Mouse (Mus musculus) small intestine, adult 2 months (tissue): ENCODE measurements around the gene Swsap1. TPM values are rescaled to one million over a fixed set of nuclear protein-coding genes. Genes with fewer than 3 reads are reported as not detected.

Source experiments
- H3K27ac ChIP-seq: fragments of 200-500 bp; 2 replicates; pipeline ENCODE4 v1.5.1; 2012; ENCODE audit warnings: low read depth, low read length, control low read depth, inconsistent platforms; ENCODE audit not compliant: insufficient read depth
- H3K27me3 ChIP-seq: fragments of 200-500 bp; 2 replicates; pipeline ENCODE4 v1.6.1; 2012; ENCODE audit warnings: mild to moderate bottlenecking, moderate library complexity, low read length, inconsistent platforms; ENCODE audit not compliant: control insufficient read depth, insufficient read depth
- H3K36me3 ChIP-seq: fragments of 200-500 bp; 2 replicates; pipeline ENCODE4 v1.6.1; 2012; ENCODE audit warnings: mild to moderate bottlenecking, low read length, control low read depth, inconsistent platforms; ENCODE audit not compliant: control insufficient read depth, insufficient read depth
- H3K4me1 ChIP-seq: fragments of 200-500 bp; 2 replicates; pipeline ENCODE4 v1.6.1; 2012; ENCODE audit warnings: low read length, inconsistent platforms, mixed read lengths; ENCODE audit not compliant: control insufficient read depth, insufficient read depth, insufficient read length
- H3K4me3 ChIP-seq: fragments of 200-500 bp; 2 replicates; pipeline ENCODE4 v1.5.1; 2012; ENCODE audit warnings: low read depth, mild to moderate bottlenecking, control low read depth, inconsistent platforms, low read length, moderate library complexity
- CTCF ChIP-seq: fragments of 200-500 bp; IDR thresholded peaks from 2 replicates; pipeline ENCODE4 v1.5.1; 2012; ENCODE audit warnings: low read depth, mild to moderate bottlenecking, control low read depth, inconsistent platforms, low read length, moderate library complexity, mixed read lengths; ENCODE audit not compliant: insufficient replicate concordance, insufficient read length; ENCODE audit errors: extremely low read depth
- POLR2A ChIP-seq: fragments of 200-500 bp; IDR thresholded peaks from 2 replicates; pipeline ENCODE4 v1.6.1; 2012; ENCODE audit warnings: low read depth, mild to moderate bottlenecking, control low read depth, inconsistent platforms, low read length, moderate library complexity
- WGBS: fragments of 180-500 bp; shearing (Covaris S2); methylation state at CpG from one replicate; pipeline ENCODE4 v1.1.7; 2018; 5-methylcytosine and 5-hydroxymethylcytosine counted together
- polyA plus RNA-seq: library from polyadenylated mRNA; depleted of rRNA; stranded (reverse); fragments of >200 nt; gene quantifications from 2 replicates; pipeline ENCODE4 v1.2.3, GENCODE M21; 2012

Swsap1 gene
- polyA plus RNA-seq, 1 experiment, result 7.1 TPM

- TF ChIP-seq CTCF (no peak), POLR2A (no peak)
- WGBS, result 37% methylated on average over 5 of the region's 5 CpGs
- Histone ChIP-seq H3K27ac (no peak overlapping the region), H3K36me3 (no peaks in the 10 kb centered on the region), H3K27me3 (no peaks in the 10 kb centered on the region), H3K4me1 (peaks cover 11% of the 10 kb centered on the region), H3K4me3 (no peak overlapping the region)
Measured at GRCm38 (mm10) chr9:21918692-21919384, 36.7 kb upstream of the Swsap1 start.

GRCm38 (mm10) chr9:21923036-21923435 is 32.5 kb upstream of the Swsap1 start:
- 0 out of 2 replicates have a peak, but pooled peaks cover 2% of the 10 kb centered on the region for H3K36me3 ChIP-seq
- no peak overlapping the region for H3K27ac ChIP-seq
- no peak overlapping the region for H3K4me3 ChIP-seq
- peaks cover 17% of the 10 kb centered on the region for H3K4me1 ChIP-seq
- WGBS, result 90% methylated on average over 4 of the region's 4 CpGs
- H3K27me3 ChIP-seq, result no peaks in the 10 kb centered on the region
- no peak for TF ChIP-seq POLR2A
- no peak for TF ChIP-seq CTCF

GRCm38 (mm10) chr9:21923490-21924098 is 32.0 kb upstream of the Swsap1 start:
- WGBS, result 37% methylated on average over 3 of the region's 3 CpGs
- H3K36me3 ChIP-seq, result 0 out of 2 replicates have a peak, but pooled peaks cover 2% of the 10 kb centered on the region
- no peak for TF ChIP-seq POLR2A
- TF ChIP-seq CTCF, result no peak
- no peaks in the 10 kb centered on the region for H3K27me3 ChIP-seq
- peaks cover 15% of the 10 kb centered on the region for H3K4me1 ChIP-seq
- H3K4me3 ChIP-seq, result no peak overlapping the region
- H3K27ac ChIP-seq, result peak overlapping the region; percentile 46

GRCm38 (mm10) chr9:21924099-21924493 is 31.5 kb upstream of the Swsap1 start:
- TF ChIP-seq CTCF (no peak), POLR2A (no peak)
- Histone ChIP-seq H3K27me3 (no peaks in the 10 kb centered on the region), H3K4me3 (no peak overlapping the region), H3K4me1 (peaks cover 15% of the 10 kb centered on the region), H3K27ac (peak overlapping the region; percentile 63), H3K36me3 (0 out of 2 replicates have a peak, but pooled peaks cover 2% of the 10 kb centered on the region)
- 29% methylated on average over 6 of the region's 6 CpGs for WGBS

DNA sequence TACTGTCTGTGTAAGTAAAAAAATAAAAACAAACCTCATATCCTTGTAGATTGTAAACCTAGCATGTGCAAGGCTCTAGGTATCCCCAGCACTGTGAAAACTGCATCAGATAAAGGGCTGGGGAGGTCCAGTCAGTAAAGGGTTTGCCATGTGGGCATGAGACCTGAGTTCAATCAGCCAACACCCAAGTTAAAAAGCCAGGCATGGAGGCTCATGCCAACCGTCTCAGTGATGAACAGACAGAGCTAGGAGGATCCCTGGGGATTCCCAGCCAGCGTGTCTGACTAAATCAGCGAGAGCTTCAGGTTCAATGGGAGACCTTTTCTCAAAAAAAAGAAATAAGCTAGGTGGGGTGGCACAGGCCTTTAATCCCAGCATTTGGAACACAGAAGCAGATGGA is 30.5 kb upstream of the Swsap1 start:
- H3K27ac ChIP-seq, result no peak overlapping the region
- TF ChIP-seq POLR2A (no peak), CTCF (no peak)
- WGBS, result 98% methylated on average over 3 of the region's 3 CpGs

DNA sequence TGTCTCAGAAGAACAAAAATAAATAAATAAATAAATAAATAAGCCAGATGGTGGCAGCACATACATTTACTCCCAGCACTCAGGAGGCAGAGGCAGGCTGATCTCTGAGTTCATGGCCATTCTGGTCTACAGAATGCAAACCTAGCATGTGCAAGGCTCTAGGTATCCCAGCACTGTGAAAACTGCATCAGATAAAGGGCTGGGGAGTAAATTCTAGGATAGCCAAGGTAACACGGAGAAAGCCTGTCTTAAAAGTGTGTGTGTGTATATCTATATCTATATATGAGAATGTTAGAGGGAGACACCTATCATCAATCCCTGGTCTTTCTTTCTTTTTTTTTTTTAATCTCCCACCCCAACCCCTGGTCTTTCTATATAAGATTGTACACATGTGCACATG is 30.0 kb upstream of the Swsap1 start:
- Histone ChIP-seq H3K27me3 (no peaks in the 10 kb centered on the region), H3K4me3 (no peak overlapping the region), H3K36me3 (0 out of 2 replicates have a peak, but pooled peaks cover 2% of the 10 kb centered on the region), H3K27ac (no peak overlapping the region), H3K4me1 (peaks cover 15% of the 10 kb centered on the region)
- TF ChIP-seq POLR2A (no peak), CTCF (no peak)
- 94% methylated on average over 1 of the region's 1 CpGs for WGBS

More for the DNA sequence above, 30.5 kb upstream of the Swsap1 start:
- H3K4me1 ChIP-seq, result peaks cover 15% of the 10 kb centered on the region
- no peak overlapping the region for H3K4me3 ChIP-seq
- H3K27me3 ChIP-seq, result no peaks in the 10 kb centered on the region
- H3K36me3 ChIP-seq, result 0 out of 2 replicates have a peak, but pooled peaks cover 2% of the 10 kb centered on the region

DNA sequence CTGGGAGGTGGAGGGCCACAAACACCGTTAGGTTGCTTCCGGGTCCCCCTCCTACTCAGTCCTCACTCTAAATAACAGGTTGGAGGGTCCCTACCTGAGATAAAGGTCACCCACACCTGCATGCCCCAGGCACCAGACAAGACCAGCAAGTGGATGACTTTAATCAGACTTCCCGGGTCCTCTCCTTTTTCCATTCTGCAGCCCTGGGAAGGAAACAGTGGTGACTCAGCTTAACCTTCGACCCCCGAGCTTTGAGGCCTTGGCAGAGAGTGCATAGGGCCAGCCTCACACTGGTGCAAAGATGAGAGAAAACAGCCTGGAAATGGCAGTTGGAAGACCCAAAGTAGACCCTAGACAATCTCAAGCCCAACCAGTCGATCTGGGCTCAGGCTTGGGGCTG is 29.4 kb upstream of the Swsap1 start:
- H3K4me3 ChIP-seq, result peak overlapping the region; percentile 28
- TF ChIP-seq CTCF (no peak), POLR2A (no peak)
- peaks cover 15% of the 10 kb centered on the region for H3K4me1 ChIP-seq
- WGBS, result 46% methylated on average over 6 of the region's 6 CpGs
- H3K27ac ChIP-seq, result no peak overlapping the region
- no peaks in the 10 kb centered on the region for H3K27me3 ChIP-seq
- 0 out of 2 replicates have a peak, but pooled peaks cover 2% of the 10 kb centered on the region for H3K36me3 ChIP-seq
